In genomic region chr19:57611291-57612178, GRCm38 (mm10) we compare ENCODE assay signal across 8 mouse cellular contexts. TPM values are rescaled to one million over a fixed set of nuclear protein-coding genes. Genes with fewer than 3 reads are reported as not detected.
DNase-seq lines count a peak whose midpoint lies in the region; ATAC-seq and TF ChIP-seq lines count a peak whose summit lies in the region.

No protein-coding gene starts in this region.

- H3K9ac ChIP-seq in intestine, postnatal 0 days (ENCODE audit: low read depth, low read length): peak overlapping the region; percentile 89
- H3K9ac ChIP-seq in limb, embryonic 13.5 days: peak overlapping the region; percentile 96
- peak overlapping the region; percentile 95 for H3K9ac ChIP-seq in midbrain, embryonic 13.5 days (replicated peaks)

- peak; percentile 71 for ATAC-seq in intestine, postnatal 0 days
- peak; percentile 75 for ATAC-seq in limb, embryonic 13.5 days (ENCODE audit: low FRiP score, low read depth)
- ATAC-seq in midbrain, embryonic 13.5 days: peak; percentile 85

- H3K4me3 ChIP-seq in intestine, postnatal 0 days (ENCODE audit: low read depth, low read length): peak overlapping the region; percentile 94
- H3K4me3 ChIP-seq in limb, embryonic 13.5 days: peak overlapping the region; percentile 95
- H3K4me3 ChIP-seq in midbrain, embryonic 13.5 days (replicated peaks): peak overlapping the region; percentile 83

- H3K27ac ChIP-seq in intestine, postnatal 0 days (ENCODE audit: low read depth, low read length): peak overlapping the region; percentile 95
- H3K27ac ChIP-seq in limb, embryonic 13.5 days: peak overlapping the region; percentile 96
- H3K27ac ChIP-seq in midbrain, embryonic 13.5 days: peak overlapping the region; percentile 98

- peak; percentile 29 for DNase-seq in layer of hippocampus, adult 11-12 months (ENCODE audit: low spot score)
- no peak for DNase-seq in layer of hippocampus, adult 9-10 months (ENCODE audit: low spot score)
- DNase-seq in cerebellum, postnatal 4 days (ENCODE audit: low spot score in 2 of 2): peak; percentile 29 to 47
- peak; percentile 56 to 70 for DNase-seq in gastrocnemius, postnatal 4 days (ENCODE audit: low spot score in 2 of 2)
- DNase-seq in spleen, postnatal 14 days (ENCODE audit: low spot score in 2 of 2): peak; percentile 27 to 38

- no peaks in the 10 kb centered on the region for H3K36me3 ChIP-seq in intestine, postnatal 0 days (ENCODE audit: control insufficient read depth, insufficient read depth)
- H3K36me3 ChIP-seq in limb, embryonic 13.5 days: no peaks in the 10 kb centered on the region
- no peaks in the 10 kb centered on the region for H3K36me3 ChIP-seq in midbrain, embryonic 13.5 days

- peak overlapping the region; percentile 98 for H3K4me2 ChIP-seq in intestine, postnatal 0 days (replicated peaks; ENCODE audit: low read depth)
- H3K4me2 ChIP-seq in limb, embryonic 13.5 days (replicated peaks): peak overlapping the region; percentile 97
- H3K4me2 ChIP-seq in midbrain, embryonic 13.5 days (replicated peaks): peak overlapping the region; percentile 95

- peak; percentile 64 for TF ChIP-seq CTCF in intestine, postnatal 0 days (IDR thresholded peaks at IDR 0.05; ENCODE audit: low read depth)

- no peaks in the 10 kb centered on the region for H3K9me3 ChIP-seq in intestine, postnatal 0 days (ENCODE audit: control insufficient read depth)
- H3K9me3 ChIP-seq in limb, embryonic 13.5 days: no peaks in the 10 kb centered on the region
- H3K9me3 ChIP-seq in midbrain, embryonic 13.5 days: no peaks in the 10 kb centered on the region

- 0 out of 2 replicates have a peak, but pooled peaks cover 3% of the 10 kb centered on the region for H3K4me1 ChIP-seq in intestine, postnatal 0 days (replicated peaks; ENCODE audit: control insufficient read depth, insufficient read depth, low read length)
- H3K4me1 ChIP-seq in limb, embryonic 13.5 days: peaks cover 43% of the 10 kb centered on the region
- peaks cover 46% of the 10 kb centered on the region for H3K4me1 ChIP-seq in midbrain, embryonic 13.5 days (replicated peaks)

- H3K27me3 ChIP-seq in intestine, postnatal 0 days (replicated peaks; ENCODE audit: control insufficient read depth, insufficient read depth, low read length): no peaks in the 10 kb centered on the region
- H3K27me3 ChIP-seq in limb, embryonic 13.5 days: no peaks in the 10 kb centered on the region
- H3K27me3 ChIP-seq in midbrain, embryonic 13.5 days: no peaks in the 10 kb centered on the region

- WGBS in intestine, postnatal 0 days: under 1% methylated on average over 44 of the region's 57 CpGs
- under 1% methylated on average over 57 of the region's 57 CpGs for WGBS in limb, embryonic 13.5 days
- WGBS in midbrain, embryonic 13.5 days: 1% methylated on average over 56 of the region's 57 CpGs

RNA-seq across cellular contexts. Expression of gene Atrnl1, which starts 0.7 kb away (rescaled TPM):
- total RNA-seq in gastrocnemius, postnatal 4 days (2021): 10 to 100 TPM; 24.4 to 26.6 TPM
- 2.5 and 2.6 TPM in 2 replicates for polyA plus RNA-seq in intestine, postnatal 0 days (2015; fragmentation: Nextera tagmentation; extraction: Ambion mirVana)
- polyA plus RNA-seq in limb, embryonic 13.5 days (2015; fragmentation: Nextera tagmentation; extraction: Ambion mirVana): 7.1 TPM in 2 replicates
- 10.0 and 10.2 TPM in 2 replicates for polyA plus RNA-seq in midbrain, embryonic 13.5 days (2015; fragmentation: Nextera tagmentation; extraction: Ambion mirVana)
